Mouse (Mus musculus): ENCODE data around the gene Myo1b. TPM values are rescaled to one million over a fixed set of nuclear protein-coding genes. Genes with fewer than 3 reads are reported as not detected.

Myo1b gene
- polyA plus RNA-seq, 1 experiment from 2014 or later, result 82.0 TPM

GRCm38 (mm10) chr1:51822531-51822930 lies 93.3 kb downstream of the Myo1b start:
- WGBS, result 86% methylated on average over 4 of the region's 4 CpGs
- H3K36me3 ChIP-seq (replicated peaks), result peaks cover 46% of the 10 kb centered on the region
- peaks cover 9% of the 10 kb centered on the region for H3K4me1 ChIP-seq
- H3K27me3 ChIP-seq (ENCODE audit: poor library complexity, severe bottlenecking), result no peaks in the 10 kb centered on the region
- no peaks in the 10 kb centered on the region for H3K9me3 ChIP-seq
- no peak for DNase-seq (ENCODE audit: extremely low spot score, low spot score)
- H3K4me3 ChIP-seq, result no peak overlapping the region
- H3K27ac ChIP-seq, result no peak overlapping the region

- 94% methylated on average over 13 of the region's 13 CpGs for WGBS
- DNase-seq (ENCODE audit: extremely low spot score, low spot score), result no peak
- H3K4me1 ChIP-seq, result peaks cover 9% of the 10 kb centered on the region
- no peak overlapping the region for H3K27ac ChIP-seq
- peaks cover 52% of the 10 kb centered on the region for H3K36me3 ChIP-seq (replicated peaks)
- no peaks in the 10 kb centered on the region for H3K9me3 ChIP-seq
- H3K4me3 ChIP-seq, result no peak overlapping the region
- H3K27me3 ChIP-seq (ENCODE audit: poor library complexity, severe bottlenecking), result no peaks in the 10 kb centered on the region
Observed at GRCm38 (mm10) chr1:51821701-51822495, 94.0 kb downstream of the Myo1b start.

GRCm38 (mm10) chr1:51820520-51820919 lies 95.4 kb downstream of the Myo1b start:
- no peaks in the 10 kb centered on the region for H3K27me3 ChIP-seq (ENCODE audit: poor library complexity, severe bottlenecking)
- H3K36me3 ChIP-seq (replicated peaks), result peaks cover 53% of the 10 kb centered on the region
- H3K9me3 ChIP-seq, result no peaks in the 10 kb centered on the region
- no peak overlapping the region for H3K27ac ChIP-seq
- DNase-seq (ENCODE audit: extremely low spot score, low spot score), result no peak
- H3K4me1 ChIP-seq, result peaks cover 9% of the 10 kb centered on the region
- 93% methylated on average over 6 of the region's 6 CpGs for WGBS
- H3K4me3 ChIP-seq, result no peak overlapping the region

- no peak for DNase-seq (ENCODE audit: extremely low spot score, low spot score)
- H3K27ac ChIP-seq, result no peak overlapping the region
- peaks cover 54% of the 10 kb centered on the region for H3K36me3 ChIP-seq (replicated peaks)
- no peak overlapping the region for H3K4me3 ChIP-seq
- peaks cover 9% of the 10 kb centered on the region for H3K4me1 ChIP-seq
- 87% methylated on average over 7 of the region's 7 CpGs for WGBS
- H3K9me3 ChIP-seq, result no peaks in the 10 kb centered on the region
- no peaks in the 10 kb centered on the region for H3K27me3 ChIP-seq (ENCODE audit: poor library complexity, severe bottlenecking)
Observed at GRCm38 (mm10) chr1:51820013-51820441, 95.8 kb downstream of the Myo1b start.

- Histone ChIP-seq H3K4me1 (no peaks in the 10 kb centered on the region; the same call in 1 of the 2 replicates), H3K27me3 (ENCODE audit: poor library complexity, severe bottlenecking) (no peaks in the 10 kb centered on the region), H3K9me3 (no peaks in the 10 kb centered on the region), H3K27ac (no peak overlapping the region), H3K4me3 (no peak overlapping the region), H3K36me3 (replicated peaks) (peaks cover 57% of the 10 kb centered on the region)
- no peak for DNase-seq (ENCODE audit: extremely low spot score, low spot score)
- 88% methylated on average over 1 of the region's 1 CpGs for WGBS
Observed at GRCm38 (mm10) chr1:51815636-51816035, 100.2 kb downstream of the Myo1b start.

- WGBS, result 84% methylated on average over 5 of the region's 5 CpGs
- no peaks in the 10 kb centered on the region; the same call in 1 of the 2 replicates for H3K4me1 ChIP-seq
- H3K4me3 ChIP-seq, result no peak overlapping the region
- no peak for DNase-seq (ENCODE audit: extremely low spot score, low spot score)
- H3K9me3 ChIP-seq, result no peaks in the 10 kb centered on the region
- no peak overlapping the region for H3K27ac ChIP-seq
- peaks cover 57% of the 10 kb centered on the region for H3K36me3 ChIP-seq (replicated peaks)
- H3K27me3 ChIP-seq (ENCODE audit: poor library complexity, severe bottlenecking), result no peaks in the 10 kb centered on the region
Observed at GRCm38 (mm10) chr1:51814854-51815630, 100.8 kb downstream of the Myo1b start.

- no peak overlapping the region for H3K4me3 ChIP-seq
- WGBS, result 93% methylated on average over 10 of the region's 10 CpGs
- H3K36me3 ChIP-seq (replicated peaks), result peaks cover 21% of the 10 kb centered on the region
- H3K27me3 ChIP-seq (ENCODE audit: poor library complexity, severe bottlenecking), result no peaks in the 10 kb centered on the region
- peaks cover 14% of the 10 kb centered on the region for H3K4me1 ChIP-seq
- H3K9me3 ChIP-seq, result no peaks in the 10 kb centered on the region
- no peak overlapping the region for H3K27ac ChIP-seq
- DNase-seq (ENCODE audit: extremely low spot score, low spot score), result no peak
Observed at GRCm38 (mm10) chr1:51808847-51809246, 107.0 kb downstream of the Myo1b start.

- Histone ChIP-seq H3K36me3 (replicated peaks) (peaks cover 27% of the 10 kb centered on the region), H3K9me3 (no peaks in the 10 kb centered on the region), H3K4me3 (no peak overlapping the region), H3K27me3 (ENCODE audit: poor library complexity, severe bottlenecking) (no peaks in the 10 kb centered on the region), H3K4me1 (peaks cover 14% of the 10 kb centered on the region), H3K27ac (no peak overlapping the region)
- DNase-seq (ENCODE audit: extremely low spot score, low spot score), result no peak
- WGBS, result 79% methylated on average over 1 of the region's 1 CpGs
Observed at GRCm38 (mm10) chr1:51808228-51808627, 107.6 kb downstream of the Myo1b start.

GRCm38 (mm10) chr1:51805040-51805610 lies 110.7 kb downstream of the Myo1b start:
- 45% methylated on average over 5 of the region's 5 CpGs for WGBS
- Histone ChIP-seq H3K4me1 (peaks cover 14% of the 10 kb centered on the region), H3K9me3 (no peaks in the 10 kb centered on the region), H3K27me3 (ENCODE audit: poor library complexity, severe bottlenecking) (no peaks in the 10 kb centered on the region), H3K36me3 (replicated peaks) (peaks cover 39% of the 10 kb centered on the region), H3K4me3 (no peak overlapping the region), H3K27ac (no peak overlapping the region)
- no peak for DNase-seq (ENCODE audit: extremely low spot score, low spot score)

- H3K27me3 ChIP-seq (ENCODE audit: poor library complexity, severe bottlenecking), result no peaks in the 10 kb centered on the region
- no peak overlapping the region for H3K27ac ChIP-seq
- H3K4me3 ChIP-seq, result no peak overlapping the region
- no peaks in the 10 kb centered on the region for H3K9me3 ChIP-seq
- H3K4me1 ChIP-seq, result peaks cover 14% of the 10 kb centered on the region
- H3K36me3 ChIP-seq (replicated peaks), result peaks cover 46% of the 10 kb centered on the region
- DNase-seq (ENCODE audit: extremely low spot score, low spot score), result no peak
- 45% methylated on average over 12 of the region's 12 CpGs for WGBS
Observed at GRCm38 (mm10) chr1:51804296-51805039, 111.4 kb downstream of the Myo1b start.

- Histone ChIP-seq H3K4me1 (peaks cover 14% of the 10 kb centered on the region), H3K27ac (no peak overlapping the region), H3K9me3 (no peaks in the 10 kb centered on the region), H3K4me3 (no peak overlapping the region), H3K27me3 (ENCODE audit: poor library complexity, severe bottlenecking) (no peaks in the 10 kb centered on the region), H3K36me3 (replicated peaks) (peaks cover 80% of the 10 kb centered on the region)
- DNase-seq (ENCODE audit: extremely low spot score, low spot score), result no peak
- 83% methylated on average over 7 of the region's 7 CpGs for WGBS
Observed at GRCm38 (mm10) chr1:51798011-51798471, 117.8 kb downstream of the Myo1b start.

GRCm38 (mm10) chr1:51795586-51796309 lies 120.1 kb downstream of the Myo1b start:
- Histone ChIP-seq H3K4me1 (peaks cover 14% of the 10 kb centered on the region), H3K27me3 (ENCODE audit: poor library complexity, severe bottlenecking) (no peaks in the 10 kb centered on the region), H3K4me3 (no peak overlapping the region), H3K36me3 (replicated peaks) (peaks cover 84% of the 10 kb centered on the region), H3K9me3 (peaks cover 6% of the 10 kb centered on the region), H3K27ac (peak overlapping the region; percentile 44; the same call in 1 of the 2 replicates)
- DNase-seq (ENCODE audit: extremely low spot score, low spot score), result no peak
- WGBS, result 68% methylated on average over 9 of the region's 9 CpGs

All from forebrain, embryonic 10.5 days (tissue).